In the genomic region with DNA sequence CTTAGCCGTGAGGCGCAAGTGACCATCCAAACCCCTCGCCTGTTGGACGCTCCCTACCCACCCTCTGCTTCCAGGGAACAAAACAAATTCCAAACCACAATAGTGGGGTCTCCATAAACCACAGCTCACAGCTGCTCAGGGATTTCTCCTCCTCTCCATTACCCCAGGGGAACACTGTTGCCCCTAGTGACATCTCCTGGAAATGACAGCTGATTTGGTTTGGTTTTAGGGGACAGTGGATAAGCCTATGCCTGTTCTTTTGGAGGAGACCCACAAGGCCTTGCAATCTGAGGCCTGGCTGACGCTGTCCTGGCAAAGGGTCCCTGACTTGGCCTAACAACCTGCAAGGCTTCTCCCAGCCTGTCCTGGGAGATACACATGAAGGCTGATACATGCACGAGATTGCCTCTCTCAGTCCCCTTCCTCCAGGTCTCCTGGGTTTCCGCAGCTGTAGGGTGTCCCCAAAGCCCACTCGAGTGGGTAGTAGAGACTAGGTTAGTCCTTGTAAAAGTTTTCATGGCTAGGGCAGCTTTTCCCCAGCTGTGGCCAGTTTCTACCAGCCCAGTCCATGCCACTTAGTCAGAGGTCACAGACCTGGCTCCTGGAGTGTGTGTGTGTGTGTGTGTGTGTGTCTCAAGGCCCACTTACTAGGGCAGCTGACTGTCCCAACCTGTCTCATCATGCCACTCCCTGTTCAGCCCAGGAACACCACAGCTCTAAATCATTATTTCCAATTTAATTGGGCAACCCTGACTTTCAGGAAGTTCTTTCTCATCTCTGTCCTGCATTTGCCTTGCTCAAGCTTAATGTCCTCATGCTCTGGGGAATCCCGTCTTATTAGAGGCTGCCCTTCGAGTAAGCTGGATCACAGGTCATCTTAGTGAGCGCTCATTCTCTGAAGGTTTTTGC, we compare ENCODE assay signal across 9 mouse cellular contexts. TPM values are rescaled to one million over a fixed set of nuclear protein-coding genes. Genes with fewer than 3 reads are reported as not detected.
A peak's percentile ranks its signal among the peaks of the same experiment; 100 is the strongest.
DNase-seq lines count a peak whose midpoint lies in the region; ATAC-seq and TF ChIP-seq lines count a peak whose summit lies in the region.
"Had no signal": no experiment of that assay in that cellular context is flagged by ENCODE, and none has a peak within 500 bp of the region (broad histone marks: within the 10 kb centered on the region; RNA-seq: fewer than 3 reads in every experiment).

No protein-coding gene starts in this region.

- peaks cover 4% of the 10 kb centered on the region for H3K4me1 ChIP-seq in heart, postnatal 0 days (ENCODE audit: control insufficient read depth, insufficient read depth)
- peaks cover 11% of the 10 kb centered on the region for H3K4me1 ChIP-seq in thymus, adult 2 months (replicated peaks; ENCODE audit: control insufficient read depth, insufficient read depth, low read length)
- H3K4me1 ChIP-seq in heart, embryonic 11.5 days (ENCODE audit: control insufficient read depth, insufficient read depth, low read length), result peaks cover 4% of the 10 kb centered on the region

- no peak for TF ChIP-seq POLR2A in thymus, adult 2 months (IDR thresholded peaks at IDR 0.05; ENCODE audit: control insufficient read depth, extremely low read depth, insufficient read depth, low read length, poor library complexity)

- ATAC-seq in heart, postnatal 0 days (ENCODE audit: insufficient read depth, low read depth), result no peak
- ATAC-seq in heart, embryonic 11.5 days (replicated peaks; ENCODE audit: insufficient number of reproducible peaks, low FRiP score, low TSS enrichment), result no peak

- no peaks in the 10 kb centered on the region for H3K9me3 ChIP-seq in heart, postnatal 0 days (replicated peaks; ENCODE audit: control insufficient read depth, low read length)
- H3K9me3 ChIP-seq in heart, embryonic 11.5 days (replicated peaks; ENCODE audit: control insufficient read depth, low read length), result no peaks in the 10 kb centered on the region

- 64% methylated on average over 11 of the region's 11 CpGs for WGBS in heart, postnatal 0 days
- whole genome bisulfite sequencing in thymus, adult 2 months, result 89% methylated on average over 11 of the region's 11 CpGs
- WGBS in heart, embryonic 11.5 days (ENCODE audit: insufficient replicate concordance), result 64% methylated on average over 11 of the region's 11 CpGs

- no peak for DNase-seq in heart, postnatal 0 days (ENCODE audit: low spot score)
- DNase-seq in heart, adult 8-10 months (ENCODE audit: low spot score), result no peak
- DNase-seq in thymus, adult 2 months, result peak; percentile 65
- DNase-seq in thymus, postnatal 10 days (ENCODE audit: low spot score in 2 of 2), result no peak
- DNase-seq in kidney, postnatal 14 days, result peak; percentile 37
- DNase-seq in thymus, postnatal 4 days, result peak; percentile 64
- DNase-seq in adrenal gland, adult 8-10 months, result no peak

- H3K4me3 ChIP-seq in heart, postnatal 0 days (ENCODE audit: low read depth, low read length), result no peak overlapping the region
- no peak overlapping the region for H3K4me3 ChIP-seq in thymus, adult 2 months (ENCODE audit: control insufficient read depth, insufficient read depth, low read length)
- no peak overlapping the region for H3K4me3 ChIP-seq in heart, embryonic 11.5 days (ENCODE audit: low read depth, low read length)

- no peak overlapping the region for H3K27ac ChIP-seq in heart, postnatal 0 days (ENCODE audit: low read depth)
- H3K27ac ChIP-seq in thymus, adult 2 months (ENCODE audit: control insufficient read depth, insufficient read depth, low read length), result no peak overlapping the region
- H3K27ac ChIP-seq in heart, embryonic 11.5 days (ENCODE audit: low read depth, low read length), result no peak overlapping the region

- peaks cover 27% of the 10 kb centered on the region for H3K27me3 ChIP-seq in heart, postnatal 0 days (ENCODE audit: control insufficient read depth, insufficient read depth, low read length)
- peaks cover 3% of the 10 kb centered on the region; the same call in 1 of the 2 replicates for H3K27me3 ChIP-seq in thymus, adult 2 months (ENCODE audit: control insufficient read depth, insufficient read depth, low read length)
- peaks cover 33% of the 10 kb centered on the region for H3K27me3 ChIP-seq in heart, embryonic 11.5 days (ENCODE audit: control insufficient read depth, insufficient read depth, low read length)

- TF ChIP-seq CTCF in heart, postnatal 0 days (IDR thresholded peaks at IDR 0.05; ENCODE audit: low read depth), result peak; percentile 58
- no peak for TF ChIP-seq CTCF in thymus, adult 2 months (IDR thresholded peaks at IDR 0.05; ENCODE audit: borderline replicate concordance, control insufficient read depth, extremely low read depth, insufficient read depth, low read length, poor library complexity)

- H3K9ac ChIP-seq in heart, postnatal 0 days (replicated peaks; ENCODE audit: low read depth, low read length), result no peak overlapping the region
- no peak overlapping the region for H3K9ac ChIP-seq in heart, embryonic 11.5 days (ENCODE audit: low read depth, low read length)

- H3K36me3 ChIP-seq in heart, postnatal 0 days (replicated peaks; ENCODE audit: control insufficient read depth, insufficient read depth, low read length), result no peaks in the 10 kb centered on the region
- H3K36me3 ChIP-seq in thymus, adult 2 months (ENCODE audit: control insufficient read depth, insufficient read depth, low read length), result no peaks in the 10 kb centered on the region
- no peaks in the 10 kb centered on the region for H3K36me3 ChIP-seq in heart, embryonic 11.5 days (ENCODE audit: control insufficient read depth, insufficient read depth, low read length)

- no peak for TF ChIP-seq EP300 in heart, postnatal 0 days (IDR thresholded peaks at IDR 0.05; ENCODE audit: low read depth)

- no peak overlapping the region for H3K4me2 ChIP-seq in heart, postnatal 0 days (ENCODE audit: low read depth, low read length)
- no peak overlapping the region for H3K4me2 ChIP-seq in heart, embryonic 11.5 days

RNA-seq across cellular contexts. Expression of a gene that starts 4.7 kb away (rescaled TPM):
- total RNA-seq in heart, postnatal 0 days (2014; rRNA removed; ENCODE audit: low replicate concordance), result not detected in 2 replicates
- polyA plus RNA-seq in heart, postnatal 0 days (2015; fragmentation: Nextera tagmentation; extraction: Ambion mirVana), result 0.05 and 0.10 TPM in 2 replicates
- under 1 TPM in 2 of 4 experiments, not detected in 2; 0.06 to 0.09 TPM for total RNA-seq in heart, adult 8-10 months (2022)
- polyA plus RNA-seq in thymus, adult 2 months (2012; rRNA removed), result 2.4 and 2.5 TPM in 2 replicates
- total RNA-seq in adrenal gland, adult 8-10 months (2022), result under 1 TPM in 2 of 4 experiments, not detected in 2; 0.09 to 0.19 TPM
- polyA plus RNA-seq in heart, embryonic 11.5 days (2014; fragmentation: Nextera tagmentation; extraction: Ambion mirVana), result not detected in 2 replicates
- total RNA-seq: layer of hippocampus, postnatal 25 days had no signal

RNA-seq across cellular contexts. Expression of a gene that starts 36.2 kb away (rescaled TPM):
- total RNA-seq in heart, postnatal 0 days (2014; rRNA removed; ENCODE audit: low replicate concordance), result 37.1 and 52.8 TPM in 2 replicates
- 39.8 and 40.1 TPM in 2 replicates for polyA plus RNA-seq in heart, postnatal 0 days (2015; fragmentation: Nextera tagmentation; extraction: Ambion mirVana)
- 10 to 100 TPM; 50.4 to 54.8 (median 52.8) TPM for total RNA-seq in heart, adult 8-10 months (2022)
- 140 and 149 TPM in 2 replicates for polyA plus RNA-seq in thymus, adult 2 months (2012; rRNA removed)
- total RNA-seq in adrenal gland, adult 8-10 months (2022), result 100 to 1,000 TPM; 194 to 259 (median 215) TPM
- 33.3 and 37.0 TPM in 2 replicates for polyA plus RNA-seq in heart, embryonic 11.5 days (2014; fragmentation: Nextera tagmentation; extraction: Ambion mirVana)

Comparison
In these comparisons a context has a peak if more than half of its experiments do, and no peak if none do; other contexts are left out.
1. DNase-seq: peak in thymus, adult 2 months (single experiment), kidney, postnatal 14 days (single experiment) and thymus, postnatal 4 days (single experiment); none in heart, postnatal 0 days (single experiment), heart, adult 8-10 months (single experiment), thymus, postnatal 10 days (0 of 2) and adrenal gland, adult 8-10 months (single experiment).